Mouse (Mus musculus) yolk sac, embryonic 10.5 days (tissue): ENCODE measurements around the gene Bcl11a.
A peak's percentile ranks its signal among the peaks of the same experiment; 100 is the strongest.

Experiments
- DNase-seq: peaks from one replicate; pipeline ENCODE4 v3.0.0-alpha.2; 2017; ENCODE audit warnings: low spot score

The Bcl11a gene

GRCm38 (mm10) chr11:24132358-24132757, 54.5 kb downstream of the Bcl11a start:
- no peak for DNase-seq

DNA sequence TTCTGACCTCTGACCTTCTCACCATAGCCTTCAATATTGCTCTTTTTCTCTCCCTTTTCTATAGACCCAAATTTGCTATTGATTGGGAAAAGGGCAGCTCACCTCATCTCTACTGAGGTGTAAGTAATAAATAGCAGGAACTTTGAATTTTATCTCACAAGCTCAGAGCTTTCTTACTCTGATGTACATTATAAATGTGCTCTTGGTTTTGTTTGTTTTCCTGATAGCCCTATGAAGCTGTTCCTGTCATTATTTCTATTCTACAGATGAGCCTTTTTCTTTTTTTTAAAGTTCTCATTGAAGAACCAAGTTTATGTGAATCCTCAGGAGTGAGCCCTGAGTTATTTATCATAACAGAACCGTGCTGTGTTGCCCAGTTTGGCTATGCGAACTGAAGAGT, 55.0 kb downstream of the Bcl11a start:
- no peak for DNase-seq

GRCm38 (mm10) chr11:24133484-24133883, 55.6 kb downstream of the Bcl11a start:
- no peak for DNase-seq

GRCm38 (mm10) chr11:24133928-24134327, 56.1 kb downstream of the Bcl11a start:
- DNase-seq, result no peak

DNA sequence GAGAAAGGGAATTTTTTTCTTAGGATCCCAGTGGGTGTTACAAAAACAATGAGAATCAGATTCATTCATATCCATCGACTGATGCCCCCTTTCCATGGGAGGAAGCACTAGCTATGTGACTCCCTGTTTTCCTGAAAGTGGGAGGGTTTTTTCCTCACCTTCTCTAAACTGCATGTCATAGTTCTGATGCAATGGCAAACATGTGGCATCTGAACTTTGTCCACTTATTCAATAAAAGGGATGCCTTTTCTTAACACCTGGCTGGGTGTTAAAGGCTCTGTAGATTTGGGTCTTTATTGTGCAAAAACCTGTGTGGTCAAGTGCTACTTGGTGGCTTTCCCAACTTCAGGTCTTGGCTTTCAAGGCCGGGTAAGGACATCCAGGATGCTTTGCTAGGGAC, 57.4 kb downstream of the Bcl11a start:
- DNase-seq, result no peak

- no peak for DNase-seq
Measured at GRCm38 (mm10) chr11:24136084-24136785, 58.4 kb downstream of the Bcl11a start.

DNA sequence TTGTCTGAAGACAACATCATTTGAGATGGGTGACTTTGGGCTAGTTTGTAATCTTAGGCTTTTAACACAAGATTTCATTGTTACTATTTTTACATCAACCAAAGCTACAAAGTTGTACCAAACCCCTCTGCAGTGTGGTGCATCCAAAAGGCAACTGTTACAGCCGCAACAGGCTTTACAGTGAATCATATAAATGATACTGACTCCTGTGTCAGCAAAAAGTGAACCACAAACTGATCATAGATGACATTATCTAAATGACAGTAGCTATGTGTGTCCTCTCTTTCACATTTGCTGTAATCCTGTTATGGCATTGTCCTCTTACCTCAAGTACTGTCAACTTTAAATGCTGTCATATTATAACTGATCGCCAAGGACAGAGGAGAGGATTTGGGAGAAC, 60.0 kb downstream of the Bcl11a start:
- DNase-seq, result no peak

DNA sequence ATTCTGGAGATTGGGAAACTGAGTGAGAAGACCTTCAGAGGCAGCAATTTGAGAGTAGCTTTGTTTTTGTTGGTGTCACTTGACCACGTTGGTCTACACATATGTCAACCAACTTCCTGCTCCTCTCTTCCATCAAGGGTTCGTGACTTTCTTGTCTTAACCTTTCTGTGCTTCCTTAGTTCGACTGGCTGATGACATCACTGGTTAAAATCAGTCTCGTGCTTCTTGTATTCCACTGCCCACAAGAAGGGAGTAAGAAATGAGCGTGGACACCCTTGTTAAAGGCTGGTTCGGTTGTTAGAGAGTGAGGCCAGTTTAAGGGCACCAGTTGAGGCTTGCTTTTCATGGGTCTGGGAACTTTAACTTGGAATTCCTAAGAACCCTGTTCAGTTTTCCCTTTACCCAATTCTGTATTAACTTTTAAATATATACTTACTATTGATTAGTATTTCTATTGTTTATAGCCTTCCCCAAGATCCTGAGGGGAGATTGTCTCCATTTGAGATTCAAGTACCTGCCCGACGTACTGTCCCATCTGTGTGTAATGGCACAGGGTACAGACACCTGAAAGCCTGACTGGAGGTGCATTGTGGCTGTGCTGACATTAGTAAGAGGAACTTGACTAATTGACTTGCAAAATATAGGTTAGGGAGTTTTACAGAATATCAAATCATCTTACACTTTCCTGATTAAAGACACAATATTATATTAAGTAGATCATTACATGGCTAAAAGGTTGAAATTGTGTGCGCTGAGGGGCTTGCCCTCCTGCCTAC, 60.9 kb downstream of the Bcl11a start:
- no peak for DNase-seq

- no peak for DNase-seq
Measured at GRCm38 (mm10) chr11:24139432-24139831, 61.6 kb downstream of the Bcl11a start.

- no peak for DNase-seq
Measured at GRCm38 (mm10) chr11:24139952-24140351, 62.1 kb downstream of the Bcl11a start.

DNA sequence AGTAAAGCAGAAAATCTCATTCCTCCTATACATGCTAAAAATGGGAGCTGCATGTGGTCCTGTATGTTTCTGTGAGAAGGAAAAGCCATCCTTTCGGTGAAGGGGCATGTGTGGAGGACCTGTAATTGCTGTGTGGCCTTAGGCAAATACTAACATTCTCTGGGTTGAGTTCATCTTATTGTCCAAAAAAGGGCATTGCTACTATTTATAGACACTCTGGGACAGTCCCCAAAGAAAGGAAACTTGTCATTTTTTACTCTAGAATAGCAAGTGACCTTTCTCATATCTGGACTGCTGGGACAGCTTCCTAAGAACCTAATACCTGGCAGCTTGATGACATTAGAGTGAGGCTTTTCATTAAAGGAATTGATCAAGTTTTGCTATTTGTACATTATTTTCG, 63.1 kb downstream of the Bcl11a start:
- DNase-seq, result no peak

GRCm38 (mm10) chr11:24141479-24142251, 63.8 kb downstream of the Bcl11a start:
- no peak for DNase-seq

DNA sequence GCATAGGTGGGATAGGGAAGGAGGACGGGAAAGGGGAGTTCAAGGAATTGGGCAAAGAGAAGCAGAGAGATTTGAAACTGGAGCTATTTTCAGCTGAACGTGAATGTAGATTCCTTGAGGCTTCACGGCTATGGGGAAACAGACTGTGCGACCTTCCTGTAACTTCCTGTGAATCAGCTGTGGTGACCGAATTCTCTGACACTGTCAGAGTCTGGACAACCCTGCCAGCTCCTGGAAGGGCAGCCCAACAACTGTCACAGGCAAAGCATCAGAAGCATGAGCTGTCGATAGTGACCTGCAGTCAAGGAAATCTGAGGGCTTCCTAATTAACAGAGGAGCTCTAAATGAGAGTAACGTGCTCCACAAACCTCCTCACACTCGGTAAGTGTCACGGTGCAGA, 64.5 kb downstream of the Bcl11a start:
- DNase-seq, result no peak

DNA sequence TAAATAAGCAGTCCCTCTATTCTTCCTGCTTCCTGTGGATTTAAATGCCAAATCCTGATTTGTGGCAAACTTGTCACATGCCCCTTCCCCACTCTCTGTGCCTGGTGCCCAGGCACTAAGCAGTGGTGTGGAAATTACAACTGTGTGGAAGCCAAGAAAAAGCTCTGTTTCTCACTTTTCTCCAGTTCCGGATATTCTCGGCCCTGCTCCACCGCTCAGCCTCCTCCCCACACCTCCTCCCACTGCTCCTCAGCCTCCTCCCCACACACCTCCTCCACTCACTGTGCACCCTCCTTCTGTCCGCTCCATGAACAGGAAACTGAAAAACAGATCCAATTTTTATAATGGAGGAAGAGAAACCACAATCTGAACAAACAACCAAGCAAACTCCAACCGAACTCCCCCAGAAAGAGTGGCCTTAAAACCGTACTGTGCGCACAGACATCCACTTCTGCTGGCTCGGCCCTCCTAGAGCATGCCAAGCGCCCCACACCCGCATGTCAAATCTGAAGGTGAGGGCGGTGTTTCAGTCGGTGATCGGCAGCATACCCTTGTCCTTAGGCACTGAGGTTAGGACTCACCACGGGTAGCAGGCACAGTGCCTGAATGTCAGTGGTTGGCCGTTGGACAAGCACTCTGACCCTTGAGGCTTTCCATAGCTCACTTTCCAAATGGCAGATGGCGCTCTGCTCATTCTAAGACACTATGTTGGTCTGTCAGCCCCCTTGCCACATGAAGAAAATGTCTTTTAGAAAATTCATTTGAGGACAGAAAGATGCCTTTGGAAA, 66.5 kb downstream of the Bcl11a start:
- no peak for DNase-seq

DNA sequence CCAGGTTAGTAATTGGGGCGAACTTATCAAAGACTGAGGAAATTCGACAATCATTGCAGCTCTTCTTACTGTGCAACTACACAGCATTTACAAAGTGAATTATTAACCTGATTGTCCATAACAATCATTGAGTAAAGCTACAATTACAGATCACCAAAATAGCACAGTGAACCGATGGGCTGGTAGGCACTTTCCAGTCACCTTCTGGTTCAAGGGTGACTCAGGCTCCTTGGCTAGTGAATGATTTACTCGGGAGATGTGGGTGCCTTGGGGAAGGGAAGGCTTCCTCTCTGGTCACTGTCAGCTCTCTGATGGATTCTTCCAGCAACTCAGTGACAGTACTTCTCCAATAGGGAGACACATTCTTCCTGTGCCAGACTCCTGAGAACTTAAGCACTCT, 68.2 kb downstream of the Bcl11a start:
- DNase-seq, result peak; percentile 44

DNA sequence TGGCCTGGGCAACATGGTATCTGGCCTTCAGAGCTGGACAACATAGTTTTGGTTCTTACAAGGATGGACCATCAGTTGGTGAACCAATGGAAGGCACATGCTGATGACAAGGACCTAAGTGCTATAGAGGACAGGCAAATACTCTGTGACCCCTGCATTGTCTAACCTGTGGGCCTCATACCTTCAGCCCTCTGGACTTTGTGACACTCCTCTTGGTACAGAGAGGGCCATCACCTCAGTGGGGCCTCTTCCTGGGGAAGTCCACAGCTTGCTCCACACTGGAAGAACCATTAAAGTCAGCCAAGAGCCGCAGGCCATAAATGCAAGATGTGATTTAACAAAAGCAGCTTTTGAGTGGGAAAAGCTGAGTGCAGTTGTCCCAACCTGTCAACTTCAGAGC, 68.6 kb downstream of the Bcl11a start:
- no peak for DNase-seq

GRCm38 (mm10) chr11:24147698-24148097, 69.8 kb downstream of the Bcl11a start:
- DNase-seq, result no peak

GRCm38 (mm10) chr11:24148545-24148944, 70.7 kb downstream of the Bcl11a start:
- no peak for DNase-seq

GRCm38 (mm10) chr11:24149462-24150220, 71.8 kb downstream of the Bcl11a start:
- no peak for DNase-seq

GRCm38 (mm10) chr11:24152076-24152784, 74.4 kb downstream of the Bcl11a start:
- no peak for DNase-seq

- no peak for DNase-seq
Measured at GRCm38 (mm10) chr11:24153049-24153448, 75.2 kb downstream of the Bcl11a start.
